Comparison of ENCODE assay signal across 33 mouse cellular contexts in the genomic region with DNA sequence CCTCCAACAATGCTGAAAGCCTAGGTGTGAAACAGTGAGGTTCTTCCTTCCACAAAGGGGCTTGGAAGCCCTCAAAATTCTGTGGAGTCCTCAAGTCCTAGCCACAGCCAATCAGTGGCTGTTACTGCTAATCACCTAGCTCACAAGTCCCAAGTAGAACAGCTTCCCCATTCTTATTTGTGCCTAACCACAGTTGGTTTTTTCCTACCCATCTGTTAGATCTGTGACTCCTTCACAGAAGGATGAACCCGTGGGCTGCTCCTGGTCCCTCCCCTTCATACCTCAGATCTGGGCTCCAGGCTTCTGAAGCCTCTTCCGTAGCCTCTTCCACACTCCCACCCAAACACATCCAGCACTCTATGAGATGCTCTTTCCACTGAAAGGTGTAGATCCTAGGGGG. TPM values are rescaled to one million over a fixed set of nuclear protein-coding genes. Genes with fewer than 3 reads are reported as not detected.
A peak's percentile ranks its signal among the peaks of the same experiment; 100 is the strongest.
DNase-seq lines count a peak whose midpoint lies in the region; ATAC-seq and TF ChIP-seq lines count a peak whose summit lies in the region.
"Had no signal": no experiment of that assay in that cellular context is flagged by ENCODE, and none has a peak within 500 bp of the region (broad histone marks: within the 10 kb centered on the region; RNA-seq: fewer than 3 reads in every experiment).

No protein-coding gene starts in this region.

- no peak for DNase-seq in frontal cortex, adult 2 months (ENCODE audit: extremely low spot score in 1 of 2, low spot score in 1 of 2)
- no peak for DNase-seq in hindbrain, embryonic 10.5 days (ENCODE audit: low spot score)
- DNase-seq in hindbrain, postnatal 0 days (ENCODE audit: low spot score): no peak
- DNase-seq in brain, adult 2 months (ENCODE audit: low read depth, low spot score): peak; percentile 66
- no peak for DNase-seq in limb, embryonic 10.5 days (ENCODE audit: low spot score)
- no peak for DNase-seq in cerebellum, postnatal 10 days
- DNase-seq: adrenal gland, postnatal 10 days; cerebellum, adult 11-12 months; cerebellum, postnatal 36 days; gastrocnemius, postnatal 25 days; kidney, adult 8-10 months; kidney, postnatal 14 days; layer of hippocampus, postnatal 36 days; lung, adult 2 months; lung, postnatal 14 days; thymus, adult 2 months; thymus, postnatal 4 days had no signal

- no peaks in the 10 kb centered on the region for H3K27me3 ChIP-seq in hindbrain, embryonic 10.5 days (ENCODE audit: insufficient read depth, poor library complexity, severe bottlenecking)
- H3K27me3 ChIP-seq in hindbrain, postnatal 0 days (ENCODE audit: insufficient read depth, low read length): no peaks in the 10 kb centered on the region
- no peaks in the 10 kb centered on the region for H3K27me3 ChIP-seq in limb, embryonic 10.5 days (ENCODE audit: low read depth, poor library complexity, severe bottlenecking)
- H3K27me3 ChIP-seq: hindbrain, embryonic 15.5 days; intestine, embryonic 15.5 days; limb, embryonic 13.5 days; liver, embryonic 12.5 days; neural tube, embryonic 13.5 days had no signal

- H3K27ac ChIP-seq in hindbrain, embryonic 10.5 days: 0 out of 2 replicates have a peak overlapping the region, but pooled peaks have one; percentile 1
- no peak overlapping the region for H3K27ac ChIP-seq in hindbrain, postnatal 0 days
- no peak overlapping the region for H3K27ac ChIP-seq in limb, embryonic 10.5 days
- H3K27ac ChIP-seq: hindbrain, embryonic 15.5 days; intestine, embryonic 15.5 days; limb, embryonic 13.5 days; liver, embryonic 12.5 days; neural tube, embryonic 13.5 days; stomach, postnatal 0 days had no signal

- 86% methylated on average over 2 of the region's 2 CpGs for WGBS in hindbrain, embryonic 10.5 days
- 75% methylated on average over 2 of the region's 2 CpGs for WGBS in hindbrain, postnatal 0 days
- 81% methylated on average over 2 of the region's 2 CpGs for WGBS in limb, embryonic 10.5 days

- TF ChIP-seq CTCF in hindbrain, postnatal 0 days (IDR thresholded peaks at IDR 0.05; ENCODE audit: low read depth): no peak

- no peak overlapping the region for H3K4me2 ChIP-seq in hindbrain, postnatal 0 days (ENCODE audit: low read depth, low read length)
- H3K4me2 ChIP-seq: hindbrain, embryonic 15.5 days; intestine, embryonic 15.5 days; limb, embryonic 13.5 days; liver, embryonic 12.5 days; neural tube, embryonic 13.5 days had no signal

- ATAC-seq in frontal cortex, adult (ENCODE audit: low TSS enrichment): peak; percentile 29; the same call in 1 of the 2 replicates
- no peak for ATAC-seq in hindbrain, postnatal 0 days
- peak; percentile 29 for ATAC-seq in megakaryocyte, adult 5-6 weeks (ENCODE audit: poor library complexity, severe bottlenecking)
- ATAC-seq: forebrain, embryonic 14.5 days; intestine, embryonic 15.5 days; liver, embryonic 12.5 days; midbrain, embryonic 16.5 days had no signal

- no peak overlapping the region for H3K4me3 ChIP-seq in hindbrain, embryonic 10.5 days
- H3K4me3 ChIP-seq in hindbrain, postnatal 0 days (ENCODE audit: low read length): no peak overlapping the region
- H3K4me3 ChIP-seq in limb, embryonic 10.5 days: no peak overlapping the region
- H3K4me3 ChIP-seq: hindbrain, embryonic 15.5 days; intestine, embryonic 15.5 days; limb, embryonic 13.5 days; liver, embryonic 12.5 days; myocyte; neural tube, embryonic 13.5 days had no signal

- no peak overlapping the region for H3K9ac ChIP-seq in hindbrain, postnatal 0 days (replicated peaks; ENCODE audit: low read length)
- H3K9ac ChIP-seq: hindbrain, embryonic 15.5 days; intestine, embryonic 15.5 days; limb, embryonic 13.5 days; liver, embryonic 12.5 days; neural tube, embryonic 13.5 days had no signal

- H3K9me3 ChIP-seq in hindbrain, embryonic 10.5 days: no peaks in the 10 kb centered on the region
- H3K9me3 ChIP-seq in hindbrain, postnatal 0 days (ENCODE audit: low read length): no peaks in the 10 kb centered on the region
- no peaks in the 10 kb centered on the region for H3K9me3 ChIP-seq in limb, embryonic 10.5 days (replicated peaks)
- H3K9me3 ChIP-seq: G1E; hindbrain, embryonic 15.5 days; intestine, embryonic 15.5 days; limb, embryonic 13.5 days; liver, embryonic 12.5 days; neural tube, embryonic 13.5 days had no signal

- peaks cover 27% of the 10 kb centered on the region for H3K4me1 ChIP-seq in hindbrain, embryonic 10.5 days (replicated peaks)
- H3K4me1 ChIP-seq in hindbrain, postnatal 0 days (ENCODE audit: insufficient read depth, low read length): 0 out of 2 replicates have a peak, but pooled peaks cover 3% of the 10 kb centered on the region
- peaks cover 9% of the 10 kb centered on the region; the same call in 1 of the 2 replicates for H3K4me1 ChIP-seq in limb, embryonic 10.5 days
- H3K4me1 ChIP-seq: limb, embryonic 13.5 days had no signal

- H3K36me3 ChIP-seq in hindbrain, embryonic 10.5 days: peaks cover 66% of the 10 kb centered on the region
- peaks cover 8% of the 10 kb centered on the region; the same call in 1 of the 2 replicates for H3K36me3 ChIP-seq in hindbrain, postnatal 0 days (ENCODE audit: insufficient read depth, low read length)
- H3K36me3 ChIP-seq in limb, embryonic 10.5 days: peaks cover 63% of the 10 kb centered on the region
- H3K36me3 ChIP-seq: G1E; liver, embryonic 12.5 days had no signal

RNA-seq across cellular contexts. Expression of gene Rho, which starts 24.7 kb away (rescaled TPM):
- polyA plus RNA-seq in frontal cortex, adult 2 months (2012; rRNA removed): 0.86 and 1.6 TPM in 2 replicates
- polyA plus RNA-seq in hindbrain, embryonic 10.5 days (2016; fragmentation: Nextera tagmentation; extraction: Ambion mirVana): 0.20 and 0.37 TPM in 2 replicates
- 0.37 and 1.1 TPM in 2 replicates for total RNA-seq in hindbrain, postnatal 0 days (2014; rRNA removed)
- 0.08 and 0.09 TPM in 2 replicates for polyA plus RNA-seq in hindbrain, postnatal 0 days (2015; fragmentation: Nextera tagmentation; extraction: Ambion mirVana)
- total RNA-seq in megakaryocyte, adult 5-6 weeks (2015): 0.41 TPM in 1 of 2 replicates, not detected in the other
- 0.04 TPM in 1 of 2 replicates, not detected in the other for total RNA-seq in megakaryocyte, adult 5-6 weeks (2017)
- 0.24 and 0.31 TPM in 2 replicates for polyA plus RNA-seq in limb, embryonic 10.5 days (2016; fragmentation: Nextera tagmentation; extraction: Ambion mirVana)
- polyA plus RNA-seq: G1E; liver, embryonic 12.5 days had no signal

RNA-seq across cellular contexts. Expression of gene H1foo, which starts 37.9 kb away (rescaled TPM):
- not detected in 2 replicates for polyA plus RNA-seq in frontal cortex, adult 2 months (2012; rRNA removed)
- not detected in 2 replicates for polyA plus RNA-seq in hindbrain, embryonic 10.5 days (2016; fragmentation: Nextera tagmentation; extraction: Ambion mirVana)
- total RNA-seq in hindbrain, postnatal 0 days (2014; rRNA removed): 1.0 TPM in 1 of 2 replicates, not detected in the other
- not detected in 2 replicates for polyA plus RNA-seq in hindbrain, postnatal 0 days (2015; fragmentation: Nextera tagmentation; extraction: Ambion mirVana)
- total RNA-seq in megakaryocyte, adult 5-6 weeks (2015): not detected in 2 replicates
- not detected in 2 replicates for total RNA-seq in megakaryocyte, adult 5-6 weeks (2017)
- not detected in 2 replicates for polyA plus RNA-seq in limb, embryonic 10.5 days (2016; fragmentation: Nextera tagmentation; extraction: Ambion mirVana)
- total RNA-seq: adrenal gland, postnatal 10 days; G1E; gastrocnemius, postnatal 25 days; heart, postnatal 25 days; layer of hippocampus, adult 8-10 months; layer of hippocampus, postnatal 36 days; left cerebral cortex, postnatal 14 days had no signal
- polyA plus RNA-seq: embryonic facial prominence, embryonic 14.5 days; forebrain, embryonic 14.5 days; G1E; hindbrain, embryonic 15.5 days; intestine, embryonic 15.5 days; limb, embryonic 13.5 days; liver, embryonic 12.5 days; lung, adult 2 months; midbrain, embryonic 16.5 days; myocyte; neural tube, embryonic 13.5 days; stomach, postnatal 0 days had no signal

RNA-seq across cellular contexts. Expression of gene Ift122, which starts 53.6 kb away (rescaled TPM):
- 30.1 and 31.2 TPM in 2 replicates for polyA plus RNA-seq in frontal cortex, adult 2 months (2012; rRNA removed)
- 28.8 and 30.6 TPM in 2 replicates for polyA plus RNA-seq in hindbrain, embryonic 10.5 days (2016; fragmentation: Nextera tagmentation; extraction: Ambion mirVana)
- 29.3 and 29.4 TPM in 2 replicates for total RNA-seq in hindbrain, postnatal 0 days (2014; rRNA removed)
- 19.2 and 19.7 TPM in 2 replicates for polyA plus RNA-seq in hindbrain, postnatal 0 days (2015; fragmentation: Nextera tagmentation; extraction: Ambion mirVana)
- total RNA-seq in megakaryocyte, adult 5-6 weeks (2015): 1.1 and 3.3 TPM in 2 replicates
- total RNA-seq in megakaryocyte, adult 5-6 weeks (2017): 2.8 and 4.8 TPM in 2 replicates
- 28.0 and 34.2 TPM in 2 replicates for polyA plus RNA-seq in limb, embryonic 10.5 days (2016; fragmentation: Nextera tagmentation; extraction: Ambion mirVana)

RNA-seq across cellular contexts. Expression of gene Mbd4, which starts 53.7 kb away (rescaled TPM):
- 9.2 and 9.6 TPM in 2 replicates for polyA plus RNA-seq in frontal cortex, adult 2 months (2012; rRNA removed)
- polyA plus RNA-seq in hindbrain, embryonic 10.5 days (2016; fragmentation: Nextera tagmentation; extraction: Ambion mirVana): 24.6 and 31.7 TPM in 2 replicates
- 2.9 and 3.8 TPM in 2 replicates for total RNA-seq in hindbrain, postnatal 0 days (2014; rRNA removed)
- polyA plus RNA-seq in hindbrain, postnatal 0 days (2015; fragmentation: Nextera tagmentation; extraction: Ambion mirVana): 5.6 and 6.5 TPM in 2 replicates
- total RNA-seq in megakaryocyte, adult 5-6 weeks (2015): 9.1 and 10.9 TPM in 2 replicates
- total RNA-seq in megakaryocyte, adult 5-6 weeks (2017): 19.9 and 21.3 TPM in 2 replicates
- 35.3 and 37.8 TPM in 2 replicates for polyA plus RNA-seq in limb, embryonic 10.5 days (2016; fragmentation: Nextera tagmentation; extraction: Ambion mirVana)
